Mouse (Mus musculus) midbrain, embryonic 12.5 days (tissue): Measurements from ENCODE around the gene Srp9. TPM values are rescaled to one million over a fixed set of nuclear protein-coding genes. Genes with fewer than 3 reads are reported as not detected.
A peak's percentile ranks its signal among the peaks of the same experiment; 100 is the strongest.

ENCODE experiments used
- ATAC-seq: fragments of 200-750 bp; cut with Nextera tagmentation; 2 replicates; pipeline ENCODE4 v1.8.0; 2017; ENCODE audit warnings: low read depth, moderate TSS enrichment, moderate library complexity; ENCODE audit not compliant: low FRiP score
- H3K27ac ChIP-seq: fragments of 300-500 bp; sonication (generic); replicated peaks from 2 replicates; pipeline ENCODE4 v1.5.1; 2016; ENCODE audit warnings: mild to moderate bottlenecking
- H3K27me3 ChIP-seq: fragments of 300-500 bp; sonication (generic); 2 replicates; pipeline ENCODE4 v1.6.1; 2016; ENCODE audit warnings: mild to moderate bottlenecking
- H3K36me3 ChIP-seq: fragments of 300-500 bp; sonication (generic); 2 replicates; pipeline ENCODE4 v1.6.1; 2016
- H3K4me1 ChIP-seq: fragments of 300-500 bp; sonication (generic); 2 replicates; pipeline ENCODE4 v1.6.1; 2016
- H3K4me2 ChIP-seq: fragments of 300-500 bp; sonication (generic); replicated peaks from 2 replicates; pipeline ENCODE4 v1.6.1; 2016; ENCODE audit warnings: mild to moderate bottlenecking, moderate library complexity
- H3K4me3 ChIP-seq: fragments of 300-500 bp; sonication (generic); 2 replicates; pipeline ENCODE4 v1.5.1; 2016; ENCODE audit warnings: mild to moderate bottlenecking
- H3K9ac ChIP-seq: fragments of 300-500 bp; sonication (generic); replicated peaks from 2 replicates; pipeline ENCODE4 v1.6.1; 2016; ENCODE audit warnings: mild to moderate bottlenecking, moderate library complexity
- H3K9me3 ChIP-seq: fragments of 300-500 bp; sonication (generic); 2 replicates; pipeline ENCODE4 v1.6.1; 2016; ENCODE audit warnings: mild to moderate bottlenecking
- WGBS: fragments of 180-500 bp; shearing (Covaris S2); methylation state at CpG from one replicate; pipeline ENCODE4 v1.1.7; 2016; 5-methylcytosine and 5-hydroxymethylcytosine counted together
- polyA plus RNA-seq: library from polyadenylated mRNA; unstranded; fragments of >200 nt; fragmentation: Nextera tagmentation; extraction: Ambion mirVana; gene quantifications from 2 replicates; pipeline ENCODE4 v1.2.1, GENCODE M21; 2016

Srp9 gene
- 143 and 146 TPM in 2 replicates for polyA plus RNA-seq

DNA sequence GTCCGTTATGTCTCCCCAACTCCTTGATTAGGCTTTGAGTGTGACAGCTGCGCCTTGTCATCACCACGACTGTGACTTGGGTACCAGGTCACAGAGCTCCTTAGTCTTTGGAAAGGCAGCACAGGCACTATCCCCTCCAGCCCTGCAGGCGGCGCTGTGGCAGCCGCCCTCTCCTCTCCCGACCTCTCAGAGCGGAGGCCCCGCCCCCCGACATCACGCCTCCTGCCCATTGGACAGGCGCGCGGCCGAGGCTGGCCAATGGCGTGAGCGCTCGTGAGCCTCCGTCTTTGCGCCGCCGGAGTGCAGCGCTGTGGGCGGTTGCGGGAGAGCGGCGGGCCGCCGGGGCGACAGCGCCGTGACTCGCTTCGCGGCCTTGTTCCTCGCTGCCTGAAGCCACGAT is at the start of gene Srp9:
Gene Srp9 (plus strand): TSS at position 232 of the 400 bp plus-strand sequence.
- Histone ChIP-seq H3K9me3 (no peaks in the 10 kb centered on the region), H3K27ac (peak within 1 kb of the TSS; percentile 71), H3K4me2 (peak within 1 kb of the TSS; percentile 61), H3K4me3 (peak within 1 kb of the TSS; percentile 89), H3K4me1 (peaks cover 16% of the 10 kb centered on the region), H3K27me3 (no peaks in the 10 kb centered on the region), H3K9ac (peak within 1 kb of the TSS; percentile 71), H3K36me3 (peaks cover 16% of the 10 kb centered on the region)
- under 1% methylated on average over 37 of the region's 37 CpGs for WGBS
- ATAC-seq, result peak; percentile 97

DNA sequence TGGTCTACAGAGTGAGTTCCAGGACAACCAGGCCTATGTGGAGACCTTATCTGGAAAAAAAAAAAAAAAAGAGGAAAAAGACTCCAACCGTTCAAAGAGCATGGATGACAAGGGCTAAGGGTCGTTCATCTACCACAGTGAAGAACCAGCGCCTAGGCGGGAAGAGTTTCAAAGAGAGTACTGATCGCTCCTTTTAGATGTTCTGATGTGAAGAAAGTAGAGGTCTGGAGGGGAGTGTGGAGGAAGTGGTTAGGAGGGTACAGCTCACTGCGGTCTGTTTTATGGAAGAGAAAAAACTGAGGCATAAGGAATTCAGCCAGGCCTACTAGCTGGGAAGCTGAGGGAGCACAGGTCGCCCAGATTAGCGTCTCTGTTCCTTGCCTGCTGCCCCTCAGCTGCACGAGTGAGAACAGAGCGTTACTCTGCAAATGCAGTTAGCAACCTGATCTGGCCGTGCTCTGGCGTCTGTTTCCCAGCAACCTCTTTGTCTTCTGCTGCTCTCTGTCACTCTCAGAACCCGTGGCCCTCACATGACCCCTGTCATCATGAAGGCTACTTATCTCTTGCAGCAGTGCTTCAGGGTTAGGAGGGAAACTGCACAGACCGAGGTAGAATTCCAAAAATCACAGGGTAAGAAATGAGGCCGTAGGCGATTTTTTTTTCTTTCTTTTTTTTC is 42.7 kb upstream of the Srp9 start:
- WGBS, result 25% methylated on average over 16 of the region's 16 CpGs
- H3K4me3 ChIP-seq, result no peak overlapping the region
- peak overlapping the region; percentile 29; the same call in 1 of the 2 replicates for H3K9ac ChIP-seq

GRCm38 (mm10) chr1:182083459-182083858 is 41.1 kb upstream of the Srp9 start:
- H3K36me3 ChIP-seq, result no peaks in the 10 kb centered on the region
- 89% methylated on average over 4 of the region's 4 CpGs for WGBS
- H3K4me2 ChIP-seq, result no peak overlapping the region
- no peaks in the 10 kb centered on the region for H3K27me3 ChIP-seq
- H3K4me1 ChIP-seq, result peaks cover 20% of the 10 kb centered on the region
- no peak overlapping the region for H3K9ac ChIP-seq
- H3K9me3 ChIP-seq, result 0 out of 2 replicates have a peak, but pooled peaks cover 3% of the 10 kb centered on the region
- H3K4me3 ChIP-seq, result no peak overlapping the region
- H3K27ac ChIP-seq, result no peak overlapping the region
- no peak for ATAC-seq

More for the DNA sequence above, 42.7 kb upstream of the Srp9 start:
- Histone ChIP-seq H3K4me1 (peaks cover 16% of the 10 kb centered on the region), H3K4me2 (peak overlapping the region; percentile 17; the same call in 1 of the 2 replicates), H3K9me3 (0 out of 2 replicates have a peak, but pooled peaks cover 7% of the 10 kb centered on the region), H3K36me3 (no peaks in the 10 kb centered on the region), H3K27me3 (no peaks in the 10 kb centered on the region), H3K27ac (peak overlapping the region; percentile 61)
- peak; percentile 68; the same call in 1 of the 2 replicates for ATAC-seq

DNA sequence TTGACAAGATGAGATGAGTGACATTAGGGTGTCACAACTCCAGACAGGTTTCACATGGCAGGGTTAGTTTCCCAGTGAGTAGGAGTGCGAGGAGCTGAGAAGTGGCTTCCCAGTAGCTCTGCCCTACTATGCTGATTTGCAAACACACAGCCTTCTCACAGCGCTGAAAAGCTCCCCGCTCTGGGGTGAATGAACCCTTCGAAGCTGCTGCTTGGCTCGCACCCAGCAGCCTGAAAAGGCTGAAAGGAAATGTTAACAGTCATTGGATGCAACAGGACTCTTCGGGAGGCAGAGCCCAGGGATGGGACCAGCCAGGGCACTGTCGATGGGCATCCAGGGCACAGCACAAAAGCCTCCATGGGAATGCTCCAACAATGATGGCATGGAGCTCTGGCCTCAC is 37.8 kb upstream of the Srp9 start:
- Histone ChIP-seq H3K27ac (no peak overlapping the region), H3K4me2 (no peak overlapping the region), H3K9me3 (no peaks in the 10 kb centered on the region), H3K9ac (no peak overlapping the region), H3K27me3 (no peaks in the 10 kb centered on the region), H3K36me3 (no peaks in the 10 kb centered on the region), H3K4me3 (no peak overlapping the region), H3K4me1 (peaks cover 47% of the 10 kb centered on the region)
- 40% methylated on average over 7 of the region's 7 CpGs for WGBS
- no peak for ATAC-seq

DNA sequence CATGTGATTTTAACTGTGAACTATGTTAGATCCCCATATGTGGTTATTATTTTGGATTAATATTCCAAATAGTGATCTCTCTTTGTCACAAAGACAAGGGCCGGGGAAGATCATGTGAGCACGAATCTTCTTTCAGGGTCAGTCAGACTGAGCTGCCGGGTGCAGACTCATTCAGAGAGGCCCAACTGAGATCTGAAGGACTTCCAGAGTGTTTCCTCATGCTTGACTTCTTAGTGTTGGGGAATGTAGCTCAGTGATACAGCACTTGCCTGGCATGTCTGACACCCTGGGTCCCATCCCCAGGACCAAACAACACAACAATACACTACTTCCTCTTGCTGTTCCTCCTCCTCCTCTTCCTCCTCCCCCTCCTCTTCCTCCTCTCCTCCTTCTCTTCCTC is 37.2 kb upstream of the Srp9 start:
- Histone ChIP-seq H3K36me3 (no peaks in the 10 kb centered on the region), H3K4me2 (no peak overlapping the region), H3K9me3 (no peaks in the 10 kb centered on the region), H3K4me3 (no peak overlapping the region), H3K27me3 (no peaks in the 10 kb centered on the region), H3K27ac (no peak overlapping the region), H3K4me1 (peaks cover 41% of the 10 kb centered on the region), H3K9ac (no peak overlapping the region)
- WGBS, result 85% methylated on average over 3 of the region's 3 CpGs
- ATAC-seq, result no peak

DNA sequence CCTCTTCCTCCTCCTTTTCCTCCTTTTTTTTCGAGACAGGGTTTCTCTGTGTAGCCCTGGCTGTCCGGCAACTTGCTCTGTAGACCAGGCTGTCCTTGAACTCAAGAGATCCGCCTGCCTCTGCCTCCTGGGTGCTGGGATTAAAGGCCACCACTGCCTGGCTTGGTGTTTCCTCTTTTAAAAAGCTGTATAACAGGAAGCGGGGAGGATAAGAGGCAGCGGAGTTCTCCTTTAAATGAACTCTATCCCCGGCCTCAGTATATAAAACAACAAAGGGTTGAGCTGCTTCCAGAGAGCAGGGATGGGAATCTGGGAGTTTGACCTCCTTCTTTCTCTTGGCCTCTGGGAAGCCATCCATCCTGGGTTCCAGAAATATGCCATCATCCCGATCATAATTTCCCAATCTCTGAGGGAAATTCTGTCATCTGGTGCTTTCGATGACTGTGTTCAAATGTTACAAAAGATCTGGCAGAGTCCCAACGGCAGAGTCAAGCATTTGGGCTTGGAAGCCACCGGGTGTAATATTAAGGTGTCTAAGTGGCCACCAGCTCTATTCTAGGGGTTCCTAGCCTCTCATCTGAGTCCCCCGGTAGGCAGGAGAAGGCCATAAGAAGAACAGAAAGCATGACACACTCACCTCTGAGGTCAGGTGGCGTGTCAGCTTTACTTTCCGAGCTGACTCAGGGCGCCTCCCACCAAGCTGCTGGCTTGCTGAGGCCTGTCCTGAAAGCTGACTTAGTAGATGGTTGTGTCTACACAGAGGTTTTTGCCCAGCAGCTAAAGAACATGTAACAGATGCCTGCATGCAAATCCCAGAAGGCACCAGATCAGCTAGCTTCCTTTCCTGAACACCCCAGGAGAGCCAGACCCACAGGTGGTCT is 36.5 kb upstream of the Srp9 start:
- no peak overlapping the region for H3K4me2 ChIP-seq
- H3K9me3 ChIP-seq, result no peaks in the 10 kb centered on the region
- no peak overlapping the region for H3K27ac ChIP-seq
- 89% methylated on average over 14 of the region's 14 CpGs for WGBS
- peaks cover 39% of the 10 kb centered on the region for H3K4me1 ChIP-seq
- no peaks in the 10 kb centered on the region for H3K36me3 ChIP-seq
- H3K27me3 ChIP-seq, result no peaks in the 10 kb centered on the region
- ATAC-seq, result no peak
- no peak overlapping the region for H3K9ac ChIP-seq
- no peak overlapping the region for H3K4me3 ChIP-seq

DNA sequence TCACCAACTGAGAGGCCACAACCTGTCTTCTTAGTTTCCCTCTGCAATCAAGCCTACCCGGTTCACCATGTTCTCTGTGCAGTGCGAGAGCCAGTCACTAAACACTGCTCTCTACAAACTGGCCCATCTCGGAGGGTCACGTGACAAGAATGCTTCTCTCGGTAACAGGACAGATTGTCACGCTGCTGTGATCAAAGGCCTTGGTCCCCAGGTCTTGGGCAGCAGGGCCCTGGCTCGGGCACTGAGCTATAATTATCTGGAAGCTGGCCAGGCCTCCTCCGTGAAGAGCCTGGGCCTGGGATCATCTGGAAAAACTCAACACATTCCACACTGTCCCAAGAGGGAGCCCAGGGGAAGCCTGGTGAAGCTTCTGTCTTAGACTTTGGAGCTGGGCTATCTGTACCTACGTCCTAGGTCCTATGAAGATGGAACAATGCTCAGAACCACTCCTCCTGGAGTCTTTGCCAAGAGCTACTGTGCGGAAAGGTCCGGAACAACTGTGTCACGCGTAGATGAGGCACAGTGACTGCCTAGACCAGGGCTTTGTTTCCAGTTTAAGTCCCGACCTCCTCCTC is 35.6 kb upstream of the Srp9 start:
- Histone ChIP-seq H3K36me3 (no peaks in the 10 kb centered on the region), H3K9me3 (no peaks in the 10 kb centered on the region), H3K27me3 (no peaks in the 10 kb centered on the region), H3K9ac (no peak overlapping the region), H3K4me1 (peaks cover 39% of the 10 kb centered on the region), H3K4me2 (no peak overlapping the region), H3K4me3 (no peak overlapping the region), H3K27ac (peak overlapping the region; percentile 46)
- peak; percentile 36; the same call in 1 of the 2 replicates for ATAC-seq
- 53% methylated on average over 14 of the region's 14 CpGs for WGBS

DNA sequence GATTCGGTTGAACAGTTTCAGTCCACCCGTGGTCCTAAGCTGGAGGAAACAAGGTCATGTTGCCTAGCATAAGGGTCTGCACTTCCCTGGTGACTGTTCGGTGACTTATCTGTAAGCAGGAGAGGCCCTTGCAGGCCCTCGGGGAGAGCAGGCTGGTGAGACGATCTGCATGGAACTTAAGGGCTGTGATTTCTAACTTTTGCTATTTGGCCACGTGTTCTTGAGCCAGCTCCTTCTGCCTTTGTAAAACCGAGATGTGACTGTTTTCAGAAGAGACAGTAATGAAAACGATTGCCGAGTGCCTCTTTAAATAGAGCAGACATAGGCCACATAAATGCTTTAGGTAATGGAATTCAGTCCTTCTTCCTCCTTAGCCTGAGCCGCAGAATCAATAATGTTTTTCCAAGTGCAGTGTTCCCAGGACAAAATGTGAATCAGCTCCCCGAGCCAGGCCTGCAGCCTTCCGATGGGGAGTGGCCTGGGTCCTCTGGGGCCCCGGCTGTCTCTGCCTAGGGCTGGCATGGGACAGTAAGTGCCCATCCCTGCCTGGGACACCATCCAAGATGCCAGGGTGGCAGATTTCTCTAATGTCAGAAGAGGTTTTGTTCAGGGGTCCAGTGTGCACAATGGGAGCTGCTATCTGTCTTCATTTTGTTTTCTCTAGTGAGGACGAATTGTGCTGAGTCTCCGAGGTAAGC is 34.8 kb upstream of the Srp9 start:
- Histone ChIP-seq H3K4me2 (no peak overlapping the region), H3K4me3 (no peak overlapping the region), H3K4me1 (peaks cover 41% of the 10 kb centered on the region), H3K9ac (0 out of 2 replicates have a peak overlapping the region, but pooled peaks have one; percentile 7), H3K36me3 (no peaks in the 10 kb centered on the region), H3K9me3 (no peaks in the 10 kb centered on the region), H3K27ac (peak overlapping the region; percentile 46), H3K27me3 (no peaks in the 10 kb centered on the region)
- ATAC-seq, result no peak
- WGBS, result 38% methylated on average over 15 of the region's 15 CpGs

DNA sequence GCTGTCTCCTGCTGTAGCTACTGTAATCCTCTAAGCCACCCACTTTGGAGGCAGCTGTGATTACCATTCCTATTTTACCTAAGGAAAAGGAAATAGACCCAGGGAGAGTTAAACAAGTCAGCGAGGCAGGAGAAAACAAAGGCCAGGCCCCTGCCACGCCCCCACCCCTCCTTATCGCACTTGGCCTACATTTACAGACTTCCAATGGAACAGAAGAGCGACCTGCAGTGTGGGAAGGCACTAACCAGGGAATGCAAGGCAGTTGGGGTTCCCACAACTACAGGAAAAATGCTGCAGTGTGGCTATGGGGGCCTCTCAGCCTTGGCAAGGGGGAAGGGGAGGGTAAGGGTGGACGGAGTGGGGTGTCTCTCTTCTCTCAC is 34.2 kb upstream of the Srp9 start:
- 21% methylated on average over 5 of the region's 5 CpGs for WGBS
- H3K4me3 ChIP-seq, result no peak overlapping the region
- H3K27ac ChIP-seq, result peak overlapping the region; percentile 46; the same call in 1 of the 2 replicates
- H3K9ac ChIP-seq, result 0 out of 2 replicates have a peak overlapping the region, but pooled peaks have one; percentile 7
- peaks cover 45% of the 10 kb centered on the region for H3K4me1 ChIP-seq
- H3K4me2 ChIP-seq, result no peak overlapping the region
- no peaks in the 10 kb centered on the region for H3K36me3 ChIP-seq
- no peak for ATAC-seq
- no peaks in the 10 kb centered on the region for H3K9me3 ChIP-seq
- no peaks in the 10 kb centered on the region for H3K27me3 ChIP-seq

GRCm38 (mm10) chr1:182091261-182091660 is 33.3 kb upstream of the Srp9 start:
- peaks cover 49% of the 10 kb centered on the region for H3K4me1 ChIP-seq
- 71% methylated on average over 7 of the region's 7 CpGs for whole genome bisulfite sequencing
- H3K4me3 ChIP-seq, result no peak overlapping the region
- no peak overlapping the region for H3K4me2 ChIP-seq
- no peaks in the 10 kb centered on the region for H3K27me3 ChIP-seq
- ATAC-seq, result no peak
- H3K27ac ChIP-seq, result no peak overlapping the region
- no peak overlapping the region for H3K9ac ChIP-seq
- H3K9me3 ChIP-seq, result no peaks in the 10 kb centered on the region
- no peaks in the 10 kb centered on the region for H3K36me3 ChIP-seq

GRCm38 (mm10) chr1:182091746-182092412 is 32.7 kb upstream of the Srp9 start:
- Histone ChIP-seq H3K36me3 (no peaks in the 10 kb centered on the region), H3K4me1 (peaks cover 43% of the 10 kb centered on the region), H3K9ac (no peak overlapping the region), H3K27me3 (no peaks in the 10 kb centered on the region; the same call in 1 of the 2 replicates), H3K27ac (no peak overlapping the region), H3K4me2 (no peak overlapping the region), H3K9me3 (no peaks in the 10 kb centered on the region), H3K4me3 (no peak overlapping the region)
- WGBS, result 80% methylated on average over 13 of the region's 13 CpGs
- no peak for ATAC-seq
